Mouse (Mus musculus) frontal cortex, adult 2 months (tissue): ENCODE measurements around the gene Cpe. TPM values are rescaled to one million over a fixed set of nuclear protein-coding genes. Genes with fewer than 3 reads are reported as not detected.
A peak's percentile ranks its signal among the peaks of the same experiment; 100 is the strongest.

Experiments
- DNase-seq, 2 experiments: peaks; one replicate each; pipeline ENCODE4 v3.0.0; 2022; ENCODE audit warnings: low spot score in 1 of 2; ENCODE audit errors: extremely low spot score in 1 of 2
- polyA plus RNA-seq: library from polyadenylated mRNA; depleted of rRNA; stranded (reverse); fragments of >200 nt; gene quantifications from 2 replicates; pipeline ENCODE4 v1.2.3, GENCODE M21; 2012

Cpe gene
- polyA plus RNA-seq, 1 experiment: 1,706 TPM

- no peak for DNase-seq
Measured at GRCm38 (mm10) chr8:64634901-64635300, 58.0 kb downstream of the Cpe start.

- peak in 1 of 2 experiments; percentile 82 for DNase-seq
Measured at GRCm38 (mm10) chr8:64634131-64634865, 58.6 kb downstream of the Cpe start.

- DNase-seq: no peak
Measured at GRCm38 (mm10) chr8:64632169-64632568, 60.7 kb downstream of the Cpe start.

GRCm38 (mm10) chr8:64631761-64632160 lies 61.1 kb downstream of the Cpe start:
- no peak for DNase-seq

- no peak for DNase-seq
Measured at GRCm38 (mm10) chr8:64629034-64629760, 63.7 kb downstream of the Cpe start.

- DNase-seq: no peak
Measured at GRCm38 (mm10) chr8:64628039-64628438, 64.8 kb downstream of the Cpe start.

GRCm38 (mm10) chr8:64624603-64625037 lies 68.2 kb downstream of the Cpe start:
- peak in 1 of 2 experiments; percentile 57 for DNase-seq

GRCm38 (mm10) chr8:64620365-64621150 lies 72.3 kb downstream of the Cpe start:
- no peak for DNase-seq

GRCm38 (mm10) chr8:64619661-64620060 lies 73.2 kb downstream of the Cpe start:
- no peak for DNase-seq

- DNase-seq: peak in 1 of 2 experiments; percentile 68
Measured at GRCm38 (mm10) chr8:64618618-64619017, 74.2 kb downstream of the Cpe start.

GRCm38 (mm10) chr8:64616566-64616965 lies 76.3 kb downstream of the Cpe start:
- DNase-seq: no peak

GRCm38 (mm10) chr8:64615459-64615858 lies 77.4 kb downstream of the Cpe start:
- no peak for DNase-seq

GRCm38 (mm10) chr8:64613663-64614062 lies 79.2 kb downstream of the Cpe start:
- no peak for DNase-seq

GRCm38 (mm10) chr8:64611210-64611974 lies 81.5 kb downstream of the Cpe start:
- no peak for DNase-seq

- DNase-seq: no peak
Measured at GRCm38 (mm10) chr8:64608931-64609330, 83.9 kb downstream of the Cpe start.

- no peak for DNase-seq
Measured at GRCm38 (mm10) chr8:64606015-64606414, 86.8 kb downstream of the Cpe start.

- DNase-seq: no peak
Measured at GRCm38 (mm10) chr8:64598206-64598605, 94.6 kb downstream of the Cpe start.

- peak; percentile 31 to 86 for DNase-seq
Measured at GRCm38 (mm10) chr8:64597042-64597970, 95.5 kb downstream of the Cpe start.

GRCm38 (mm10) chr8:64596396-64596795 lies 96.5 kb downstream of the Cpe start:
- no peak for DNase-seq
